Mouse (Mus musculus): ENCODE data around the gene Krtcap2. TPM values are rescaled to one million over a fixed set of nuclear protein-coding genes. Genes with fewer than 3 reads are reported as not detected.
A peak's percentile ranks its signal among the peaks of the same experiment; 100 is the strongest.

The Krtcap2 gene
- polyA plus RNA-seq, 1 experiment from 2014 or later = 334 TPM

GRCm38 (mm10) chr3:89293247-89293918 lies 47.6 kb downstream of the Krtcap2 start:
- Histone ChIP-seq H3K27me3 (replicated peaks; ENCODE audit: control insufficient read depth, insufficient read depth, low read length) (no peaks in the 10 kb centered on the region), H3K4me1 (ENCODE audit: control insufficient read depth, insufficient read depth, low read length) (peaks cover 10% of the 10 kb centered on the region), H3K4me3 (ENCODE audit: low read length) (no peak overlapping the region), H3K4me2 (ENCODE audit: low read depth, low read length) (no peak overlapping the region), H3K9ac (ENCODE audit: low read depth, low read length) (no peak overlapping the region), H3K36me3 (ENCODE audit: control insufficient read depth, insufficient read depth, low read length) (no peaks in the 10 kb centered on the region), H3K9me3 (ENCODE audit: control insufficient read depth, low read length) (no peaks in the 10 kb centered on the region), H3K27ac (ENCODE audit: low read length) (peak overlapping the region; percentile 79)
- peak; percentile 84 for ATAC-seq
- 83% methylated on average over 11 of the region's 11 CpGs for whole genome bisulfite sequencing

- H3K4me2 ChIP-seq (ENCODE audit: low read depth, low read length) = no peak overlapping the region
- no peaks in the 10 kb centered on the region for H3K9me3 ChIP-seq (ENCODE audit: control insufficient read depth, low read length)
- peak overlapping the region; percentile 79 for H3K27ac ChIP-seq (ENCODE audit: low read length)
- H3K4me3 ChIP-seq (ENCODE audit: low read length) = no peak overlapping the region
- H3K36me3 ChIP-seq (ENCODE audit: control insufficient read depth, insufficient read depth, low read length) = no peaks in the 10 kb centered on the region
- H3K9ac ChIP-seq (ENCODE audit: low read depth, low read length) = no peak overlapping the region
- ATAC-seq = peak; percentile 65
- H3K4me1 ChIP-seq (ENCODE audit: control insufficient read depth, insufficient read depth, low read length) = peaks cover 11% of the 10 kb centered on the region
- H3K27me3 ChIP-seq (replicated peaks; ENCODE audit: control insufficient read depth, insufficient read depth, low read length) = no peaks in the 10 kb centered on the region
- 64% methylated on average over 5 of the region's 5 CpGs for WGBS
Measured at GRCm38 (mm10) chr3:89294195-89294594, 48.4 kb downstream of the Krtcap2 start.

- 74% methylated on average over 8 of the region's 8 CpGs for WGBS
- Histone ChIP-seq H3K36me3 (ENCODE audit: control insufficient read depth, insufficient read depth, low read length) (no peaks in the 10 kb centered on the region), H3K4me1 (ENCODE audit: control insufficient read depth, insufficient read depth, low read length) (peaks cover 11% of the 10 kb centered on the region), H3K9ac (ENCODE audit: low read depth, low read length) (no peak overlapping the region), H3K27ac (ENCODE audit: low read length) (no peak overlapping the region), H3K4me3 (ENCODE audit: low read length) (no peak overlapping the region), H3K27me3 (replicated peaks; ENCODE audit: control insufficient read depth, insufficient read depth, low read length) (no peaks in the 10 kb centered on the region), H3K4me2 (ENCODE audit: low read depth, low read length) (no peak overlapping the region), H3K9me3 (ENCODE audit: control insufficient read depth, low read length) (no peaks in the 10 kb centered on the region)
- no peak for ATAC-seq
Measured at GRCm38 (mm10) chr3:89295685-89296230, 50.0 kb downstream of the Krtcap2 start.

- H3K27ac ChIP-seq (ENCODE audit: low read length) = no peak overlapping the region
- 77% methylated on average over 11 of the region's 11 CpGs for WGBS
- H3K4me3 ChIP-seq (ENCODE audit: low read length) = no peak overlapping the region
- peaks cover 11% of the 10 kb centered on the region for H3K4me1 ChIP-seq (ENCODE audit: control insufficient read depth, insufficient read depth, low read length)
- H3K4me2 ChIP-seq (ENCODE audit: low read depth, low read length) = no peak overlapping the region
- no peaks in the 10 kb centered on the region for H3K9me3 ChIP-seq (ENCODE audit: control insufficient read depth, low read length)
- no peak for ATAC-seq
- no peaks in the 10 kb centered on the region for H3K36me3 ChIP-seq (ENCODE audit: control insufficient read depth, insufficient read depth, low read length)
- H3K27me3 ChIP-seq (replicated peaks; ENCODE audit: control insufficient read depth, insufficient read depth, low read length) = no peaks in the 10 kb centered on the region
- H3K9ac ChIP-seq (ENCODE audit: low read depth, low read length) = no peak overlapping the region
Measured at GRCm38 (mm10) chr3:89296761-89297396, 51.1 kb downstream of the Krtcap2 start.

GRCm38 (mm10) chr3:89298908-89299307 lies 53.1 kb downstream of the Krtcap2 start:
- Histone ChIP-seq H3K4me1 (ENCODE audit: control insufficient read depth, insufficient read depth, low read length) (peaks cover 11% of the 10 kb centered on the region), H3K27ac (ENCODE audit: low read length) (peak overlapping the region; percentile 86), H3K4me3 (ENCODE audit: low read length) (peak overlapping the region; percentile 35; the same call in 1 of the 2 replicates), H3K4me2 (ENCODE audit: low read depth, low read length) (peak overlapping the region; percentile 55), H3K36me3 (ENCODE audit: control insufficient read depth, insufficient read depth, low read length) (no peaks in the 10 kb centered on the region), H3K9me3 (ENCODE audit: control insufficient read depth, low read length) (no peaks in the 10 kb centered on the region), H3K27me3 (replicated peaks; ENCODE audit: control insufficient read depth, insufficient read depth, low read length) (no peaks in the 10 kb centered on the region), H3K9ac (ENCODE audit: low read depth, low read length) (peak overlapping the region; percentile 61)
- 80% methylated on average over 6 of the region's 6 CpGs for WGBS
- no peak for ATAC-seq

- peak overlapping the region; percentile 55 for H3K4me2 ChIP-seq (ENCODE audit: low read depth, low read length)
- peak overlapping the region; percentile 86 for H3K27ac ChIP-seq (ENCODE audit: low read length)
- no peaks in the 10 kb centered on the region for H3K27me3 ChIP-seq (replicated peaks; ENCODE audit: control insufficient read depth, insufficient read depth, low read length)
- peaks cover 14% of the 10 kb centered on the region for H3K4me1 ChIP-seq (ENCODE audit: control insufficient read depth, insufficient read depth, low read length)
- WGBS = 1% methylated on average over 14 of the region's 14 CpGs
- H3K9ac ChIP-seq (ENCODE audit: low read depth, low read length) = peak overlapping the region; percentile 61
- H3K36me3 ChIP-seq (ENCODE audit: control insufficient read depth, insufficient read depth, low read length) = no peaks in the 10 kb centered on the region
- no peaks in the 10 kb centered on the region for H3K9me3 ChIP-seq (ENCODE audit: control insufficient read depth, low read length)
- peak overlapping the region; percentile 35 for H3K4me3 ChIP-seq (ENCODE audit: low read length)
- ATAC-seq = peak; percentile 41
Measured at GRCm38 (mm10) chr3:89299499-89299898, 53.7 kb downstream of the Krtcap2 start.

MicroRNA genes within 50 kb of the gene (microRNA counts, 519-probe panel; counts per million panel counts)
- microRNA mmu-miR-92b = 1,523 counts per million, percentile 13 among the panel's probes with 10 or more counts

Small RNAs within 50 kb of the gene (microRNA-seq; reads per million reads assigned to microRNA genes)
- gene Mir92b = 56.9 reads per million, percentile 41 among the genes with 10 or more reads in this experiment

Other genes with a start within 250 kb of the Krtcap2 start
- 31.0 and 34.2 TPM in 2 replicates for gene Rusc1, start 152.7 kb upstream of the Krtcap2 start, polyA plus RNA-seq (2015; fragmentation: Nextera tagmentation; extraction: Ambion mirVana)
- gene Gm43738, start 144.9 kb upstream of the Krtcap2 start, polyA plus RNA-seq (2015; fragmentation: Nextera tagmentation; extraction: Ambion mirVana) = 0.09 TPM in 1 of 2 replicates, not detected in the other
- 625 and 664 TPM in 2 replicates for gene Fdps, start 144.0 kb upstream of the Krtcap2 start, polyA plus RNA-seq (2015; fragmentation: Nextera tagmentation; extraction: Ambion mirVana)
- 148 and 174 TPM in 2 replicates for gene Pklr, start 109.8 kb upstream of the Krtcap2 start, polyA plus RNA-seq (2015; fragmentation: Nextera tagmentation; extraction: Ambion mirVana)
- 2.0 TPM in 2 replicates for gene Hcn3, start 85.8 kb upstream of the Krtcap2 start, polyA plus RNA-seq (2015; fragmentation: Nextera tagmentation; extraction: Ambion mirVana)
- 17.3 and 18.0 TPM in 2 replicates for gene Clk2, start 81.2 kb upstream of the Krtcap2 start, polyA plus RNA-seq (2015; fragmentation: Nextera tagmentation; extraction: Ambion mirVana)
- 141 and 142 TPM in 2 replicates for gene Scamp3, start 68.5 kb upstream of the Krtcap2 start, polyA plus RNA-seq (2015; fragmentation: Nextera tagmentation; extraction: Ambion mirVana)
- 16.7 and 20.8 TPM in 2 replicates for gene Fam189b, start 62.8 kb upstream of the Krtcap2 start, polyA plus RNA-seq (2015; fragmentation: Nextera tagmentation; extraction: Ambion mirVana)
- 73.1 and 87.5 TPM in 2 replicates for gene Gba, start 43.0 kb upstream of the Krtcap2 start, polyA plus RNA-seq (2015; fragmentation: Nextera tagmentation; extraction: Ambion mirVana)
- gene Thbs3, start 30.8 kb upstream of the Krtcap2 start, polyA plus RNA-seq (2015; fragmentation: Nextera tagmentation; extraction: Ambion mirVana) = 18.9 and 20.3 TPM in 2 replicates
- gene Mtx1, start 18.9 kb upstream of the Krtcap2 start, polyA plus RNA-seq (2015; fragmentation: Nextera tagmentation; extraction: Ambion mirVana) = 214 and 234 TPM in 2 replicates
- 13.2 and 13.4 TPM in 2 replicates for gene Muc1, start 16.9 kb upstream of the Krtcap2 start, polyA plus RNA-seq (2015; fragmentation: Nextera tagmentation; extraction: Ambion mirVana)
- 3.9 TPM in 2 replicates for gene Trim46, start 343 bp downstream of the Krtcap2 start, polyA plus RNA-seq (2015; fragmentation: Nextera tagmentation; extraction: Ambion mirVana)
- gene Dpm3, start 13.4 kb downstream of the Krtcap2 start, polyA plus RNA-seq (2015; fragmentation: Nextera tagmentation; extraction: Ambion mirVana) = 119 and 126 TPM in 2 replicates
- 62.7 and 74.1 TPM in 2 replicates for gene Slc50a1, start 24.6 kb downstream of the Krtcap2 start, polyA plus RNA-seq (2015; fragmentation: Nextera tagmentation; extraction: Ambion mirVana)
- 62.9 and 69.6 TPM in 2 replicates for gene Efna1, start 35.2 kb downstream of the Krtcap2 start, polyA plus RNA-seq (2015; fragmentation: Nextera tagmentation; extraction: Ambion mirVana)
- 5.9 and 7.5 TPM in 2 replicates for gene Efna3, start 77.0 kb downstream of the Krtcap2 start, polyA plus RNA-seq (2015; fragmentation: Nextera tagmentation; extraction: Ambion mirVana)
- 12.1 and 14.1 TPM in 2 replicates for gene Efna4, start 92.1 kb downstream of the Krtcap2 start, polyA plus RNA-seq (2015; fragmentation: Nextera tagmentation; extraction: Ambion mirVana)
- gene Adam15, start 104.0 kb downstream of the Krtcap2 start, polyA plus RNA-seq (2015; fragmentation: Nextera tagmentation; extraction: Ambion mirVana) = 49.3 and 51.6 TPM in 2 replicates
- gene Dcst2, start 116.0 kb downstream of the Krtcap2 start, polyA plus RNA-seq (2015; fragmentation: Nextera tagmentation; extraction: Ambion mirVana) = 2.8 and 5.0 TPM in 2 replicates
- 3.5 and 5.0 TPM in 2 replicates for gene Dcst1, start 119.3 kb downstream of the Krtcap2 start, polyA plus RNA-seq (2015; fragmentation: Nextera tagmentation; extraction: Ambion mirVana)
- 10.0 and 11.3 TPM in 2 replicates for gene Zbtb7b, start 148.8 kb downstream of the Krtcap2 start, polyA plus RNA-seq (2015; fragmentation: Nextera tagmentation; extraction: Ambion mirVana)
- not detected in 2 replicates for gene Lenep, start 156.8 kb downstream of the Krtcap2 start, polyA plus RNA-seq (2015; fragmentation: Nextera tagmentation; extraction: Ambion mirVana)
- 44.5 and 53.2 TPM in 2 replicates for gene Flad1, start 165.9 kb downstream of the Krtcap2 start, polyA plus RNA-seq (2015; fragmentation: Nextera tagmentation; extraction: Ambion mirVana)
- gene Cks1b, start 172.4 kb downstream of the Krtcap2 start, polyA plus RNA-seq (2015; fragmentation: Nextera tagmentation; extraction: Ambion mirVana) = 269 and 311 TPM in 2 replicates
- 85.4 and 89.1 TPM in 2 replicates for gene Shc1, start 172.5 kb downstream of the Krtcap2 start, polyA plus RNA-seq (2015; fragmentation: Nextera tagmentation; extraction: Ambion mirVana)
- gene Pygo2, start 184.2 kb downstream of the Krtcap2 start, polyA plus RNA-seq (2015; fragmentation: Nextera tagmentation; extraction: Ambion mirVana) = 24.8 and 25.7 TPM in 2 replicates
- gene Pbxip1, start 190.7 kb downstream of the Krtcap2 start, polyA plus RNA-seq (2015; fragmentation: Nextera tagmentation; extraction: Ambion mirVana) = 45.1 and 46.6 TPM in 2 replicates
- gene Pmvk, start 208.6 kb downstream of the Krtcap2 start, polyA plus RNA-seq (2015; fragmentation: Nextera tagmentation; extraction: Ambion mirVana) = 72.2 and 77.0 TPM in 2 replicates

Measured in intestine, embryonic 16.5 days (tissue).